Mouse (Mus musculus): ENCODE results near the gene Il1r1.

The Il1r1 gene

GRCm38 (mm10) chr1:40231116-40231515 lies 6.2 kb downstream of the Il1r1 start:
- no peak for DNase-seq (ENCODE audit: low read depth)

GRCm38 (mm10) chr1:40233217-40233616 lies 8.3 kb downstream of the Il1r1 start:
- no peak for DNase-seq (ENCODE audit: low read depth)

GRCm38 (mm10) chr1:40233621-40234020 lies 8.7 kb downstream of the Il1r1 start:
- no peak for DNase-seq (ENCODE audit: low read depth)

- DNase-seq (ENCODE audit: low read depth) = no peak
Measured at GRCm38 (mm10) chr1:40235597-40236249, 10.8 kb downstream of the Il1r1 start.

GRCm38 (mm10) chr1:40236694-40237093 lies 11.8 kb downstream of the Il1r1 start:
- DNase-seq (ENCODE audit: low read depth) = no peak

GRCm38 (mm10) chr1:40237094-40237493 lies 12.2 kb downstream of the Il1r1 start:
- no peak for DNase-seq (ENCODE audit: low read depth)

GRCm38 (mm10) chr1:40240353-40241092 lies 15.6 kb downstream of the Il1r1 start:
- DNase-seq (ENCODE audit: low read depth) = peak; percentile 8

- DNase-seq (ENCODE audit: low read depth) = no peak
Measured at GRCm38 (mm10) chr1:40242717-40243116, 17.8 kb downstream of the Il1r1 start.

GRCm38 (mm10) chr1:40243561-40243998 lies 18.7 kb downstream of the Il1r1 start:
- no peak for DNase-seq (ENCODE audit: low read depth)

GRCm38 (mm10) chr1:40250425-40250824 lies 25.5 kb downstream of the Il1r1 start:
- peak; percentile 46 for DNase-seq (ENCODE audit: low read depth)

- DNase-seq (ENCODE audit: low read depth) = peak; percentile 40
Measured at GRCm38 (mm10) chr1:40252507-40252906, 27.6 kb downstream of the Il1r1 start.

- DNase-seq (ENCODE audit: low read depth) = no peak
Measured at GRCm38 (mm10) chr1:40253940-40254339, 29.1 kb downstream of the Il1r1 start.

- DNase-seq (ENCODE audit: low read depth) = no peak
Measured at GRCm38 (mm10) chr1:40254347-40255057, 29.6 kb downstream of the Il1r1 start.

- no peak for DNase-seq (ENCODE audit: low read depth)
Measured at GRCm38 (mm10) chr1:40262441-40263121, 37.7 kb downstream of the Il1r1 start.

GRCm38 (mm10) chr1:40263122-40263498 lies 38.2 kb downstream of the Il1r1 start:
- peak; percentile 55 for DNase-seq (ENCODE audit: low read depth)

GRCm38 (mm10) chr1:40263679-40264078 lies 38.8 kb downstream of the Il1r1 start:
- DNase-seq (ENCODE audit: low read depth) = no peak

GRCm38 (mm10) chr1:40265301-40265835 lies 40.5 kb downstream of the Il1r1 start:
- peak; percentile 60 for DNase-seq (ENCODE audit: low read depth)

- no peak for DNase-seq (ENCODE audit: low read depth)
Measured at GRCm38 (mm10) chr1:40266431-40267260, 41.8 kb downstream of the Il1r1 start.

- DNase-seq (ENCODE audit: low read depth) = no peak
Measured at GRCm38 (mm10) chr1:40267846-40268245, 43.0 kb downstream of the Il1r1 start.

- no peak for DNase-seq (ENCODE audit: low read depth)
Measured at GRCm38 (mm10) chr1:40268536-40268935, 43.7 kb downstream of the Il1r1 start.

GRCm38 (mm10) chr1:40270415-40270814 lies 45.5 kb downstream of the Il1r1 start:
- no peak for DNase-seq (ENCODE audit: low read depth)
